Mouse (Mus musculus): ENCODE results near the gene Trafd1. TPM values are rescaled to one million over a fixed set of nuclear protein-coding genes. Genes with fewer than 3 reads are reported as not detected.

Gene Trafd1
- polyA plus RNA-seq, 1 experiment from 2014 or later: 118 TPM

DNA sequence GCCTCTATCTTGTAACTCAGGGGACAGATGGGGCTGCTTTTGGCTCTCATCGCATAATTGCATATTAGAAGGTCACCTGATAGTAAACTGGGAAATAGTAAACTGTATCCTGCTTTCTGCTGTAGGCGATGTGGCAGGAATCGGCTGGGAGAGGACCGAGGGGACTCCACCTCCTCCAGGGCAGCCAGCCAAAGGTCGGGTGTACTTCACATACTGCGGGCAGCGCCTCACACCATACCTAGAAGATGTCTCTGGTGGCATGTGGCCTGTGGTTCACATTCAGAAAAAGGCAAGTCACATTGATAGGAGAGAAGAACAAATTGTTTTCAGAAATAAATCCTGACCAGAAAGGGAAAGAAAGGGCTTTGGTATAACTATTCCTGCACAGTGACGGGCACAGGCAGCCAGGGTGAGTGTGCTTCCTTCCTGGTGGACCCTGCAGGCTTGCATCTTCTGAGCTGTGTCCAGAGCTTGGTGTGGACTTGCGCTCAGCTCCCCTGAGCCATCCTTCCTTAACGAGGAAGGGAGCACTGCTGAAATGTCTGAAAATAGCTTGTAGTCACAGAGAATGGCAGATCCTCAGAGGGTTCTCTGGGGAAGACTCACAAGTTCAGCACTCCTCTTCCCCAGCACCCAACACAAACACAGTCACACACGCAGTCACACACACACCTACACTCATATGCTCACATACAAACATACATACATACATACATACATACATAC lies 55.9 kb downstream of the Trafd1 start:
- WGBS: 87% methylated on average over 11 of the region's 11 CpGs
- Histone ChIP-seq H3K27ac (peak overlapping the region; percentile 38; the same call in 1 of the 2 replicates), H3K4me2 (replicated peaks) (peak overlapping the region; percentile 32), H3K9me3 (ENCODE audit: control insufficient read depth, low read length) (no peaks in the 10 kb centered on the region), H3K36me3 (replicated peaks; ENCODE audit: control insufficient read depth, insufficient read depth) (peaks cover 90% of the 10 kb centered on the region), H3K27me3 (ENCODE audit: control insufficient read depth, insufficient read depth, low read length) (no peaks in the 10 kb centered on the region), H3K9ac (peak overlapping the region; percentile 39; the same call in 1 of the 2 replicates), H3K4me1 (replicated peaks; ENCODE audit: control insufficient read depth, insufficient read depth, low read length) (no peaks in the 10 kb centered on the region), H3K4me3 (replicated peaks; ENCODE audit: low read length) (0 out of 2 replicates have a peak overlapping the region, but pooled peaks have one; percentile 7)
- DNase-seq (ENCODE audit: low spot score) (no peak), ATAC-seq (ENCODE audit: low FRiP score) (no peak)

DNA sequence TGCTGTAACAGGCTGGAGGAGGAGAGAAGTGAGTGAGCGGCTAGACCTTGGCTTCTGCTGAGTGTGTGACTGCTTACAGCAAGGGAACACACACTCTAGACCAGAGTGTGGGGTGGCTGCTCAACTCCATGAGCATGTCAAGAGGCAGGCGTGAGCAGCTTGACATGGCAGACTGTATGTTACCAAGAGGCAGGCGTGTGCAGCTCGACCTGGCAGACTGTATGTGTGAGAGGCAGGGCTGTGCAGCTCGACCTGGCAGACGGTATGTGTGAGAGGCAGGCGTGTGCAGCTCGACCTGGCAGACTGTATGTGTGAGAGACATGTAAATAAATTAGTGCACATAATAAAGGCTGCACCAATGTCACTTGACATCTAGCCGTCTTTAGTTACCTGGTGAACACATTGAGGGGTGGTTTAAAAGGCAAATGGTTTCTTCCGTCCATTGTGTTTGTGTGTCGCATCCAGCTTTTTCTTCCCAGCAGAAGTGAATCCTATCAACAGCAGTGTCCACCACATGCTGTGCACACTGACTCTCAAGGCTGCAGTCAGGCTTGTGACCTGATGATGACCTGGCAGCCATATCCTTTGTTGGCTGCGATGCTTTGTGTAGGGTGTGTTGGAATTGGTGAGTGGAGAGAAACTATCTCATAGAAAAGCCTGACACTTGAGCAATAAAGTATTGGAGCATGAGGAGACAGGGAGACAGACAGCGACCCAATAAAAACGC lies 59.2 kb downstream of the Trafd1 start:
- no peak overlapping the region for H3K4me3 ChIP-seq (replicated peaks; ENCODE audit: low read length)
- DNase-seq (ENCODE audit: low spot score) (no peak), ATAC-seq (ENCODE audit: low FRiP score) (no peak)
- peaks cover 90% of the 10 kb centered on the region for H3K36me3 ChIP-seq (replicated peaks; ENCODE audit: control insufficient read depth, insufficient read depth)
- WGBS: 65% methylated on average over 14 of the region's 14 CpGs
- H3K9ac ChIP-seq: no peak overlapping the region
- no peaks in the 10 kb centered on the region for H3K27me3 ChIP-seq (ENCODE audit: control insufficient read depth, insufficient read depth, low read length)
- H3K4me2 ChIP-seq (replicated peaks): no peak overlapping the region
- no peaks in the 10 kb centered on the region for H3K9me3 ChIP-seq (ENCODE audit: control insufficient read depth, low read length)
- H3K27ac ChIP-seq: no peak overlapping the region
- H3K4me1 ChIP-seq (replicated peaks; ENCODE audit: control insufficient read depth, insufficient read depth, low read length): no peaks in the 10 kb centered on the region

Other genes with a start within 250 kb of the Trafd1 start
- gene Ptpn11, start 194.2 kb downstream of the Trafd1 start, polyA plus RNA-seq (2014; fragmentation: Nextera tagmentation; extraction: Ambion mirVana): 26.2 and 26.4 TPM in 2 replicates
- gene Rpl6, start 181.2 kb downstream of the Trafd1 start, polyA plus RNA-seq (2014; fragmentation: Nextera tagmentation; extraction: Ambion mirVana): 377 and 422 TPM in 2 replicates
- 34.1 and 37.2 TPM in 2 replicates for gene Hectd4, start 165.4 kb downstream of the Trafd1 start, polyA plus RNA-seq (2014; fragmentation: Nextera tagmentation; extraction: Ambion mirVana)
- 55.3 and 63.6 TPM in 2 replicates for gene Naa25, start 12.3 kb upstream of the Trafd1 start, polyA plus RNA-seq (2014; fragmentation: Nextera tagmentation; extraction: Ambion mirVana)
- 1.2 and 1.9 TPM in 2 replicates for gene Tmem116, start 66.3 kb upstream of the Trafd1 start, polyA plus RNA-seq (2014; fragmentation: Nextera tagmentation; extraction: Ambion mirVana)
- gene Erp29, start 66.9 kb upstream of the Trafd1 start, polyA plus RNA-seq (2014; fragmentation: Nextera tagmentation; extraction: Ambion mirVana): 146 and 147 TPM in 2 replicates
- gene Adam1b, start 117.8 kb upstream of the Trafd1 start, polyA plus RNA-seq (2014; fragmentation: Nextera tagmentation; extraction: Ambion mirVana): not detected in 2 replicates
- gene Adam1a, start 159.8 kb upstream of the Trafd1 start, polyA plus RNA-seq (2014; fragmentation: Nextera tagmentation; extraction: Ambion mirVana): 4.4 and 5.0 TPM in 2 replicates
- gene Gm42878, start 159.8 kb upstream of the Trafd1 start, polyA plus RNA-seq (2014; fragmentation: Nextera tagmentation; extraction: Ambion mirVana): not detected in 2 replicates
- gene Mapkapk5, start 160.3 kb upstream of the Trafd1 start, polyA plus RNA-seq (2014; fragmentation: Nextera tagmentation; extraction: Ambion mirVana): 58.9 and 66.6 TPM in 2 replicates
- 54.5 and 58.7 TPM in 2 replicates for gene Aldh2, start 208.2 kb upstream of the Trafd1 start, polyA plus RNA-seq (2014; fragmentation: Nextera tagmentation; extraction: Ambion mirVana)
- gene Acad12, start 233.3 kb upstream of the Trafd1 start, polyA plus RNA-seq (2014; fragmentation: Nextera tagmentation; extraction: Ambion mirVana): 1.2 and 1.5 TPM in 2 replicates